Mouse (Mus musculus) heart, embryonic 10.5 days (tissue): Measurements from ENCODE around the gene Fam196b. TPM values are rescaled to one million over a fixed set of nuclear protein-coding genes. Genes with fewer than 3 reads are reported as not detected.

Experiments used
- DNase-seq: peaks from one replicate; pipeline ENCODE4 v3.0.0-alpha.2; 2017; ENCODE audit warnings: low spot score
- H3K27ac ChIP-seq: fragments of 300-500 bp; sonication (generic); 2 replicates; pipeline ENCODE4 v1.5.1; 2016; ENCODE audit warnings: mild to moderate bottlenecking
- H3K27me3 ChIP-seq: fragments of 300-500 bp; sonication (generic); 2 replicates; pipeline ENCODE4 v1.6.1; 2016; ENCODE audit warnings: mild to moderate bottlenecking; ENCODE audit not compliant: poor library complexity, insufficient read depth, severe bottlenecking
- H3K36me3 ChIP-seq: fragments of 300-500 bp; sonication (generic); 2 replicates; pipeline ENCODE4 v1.6.1; 2016; ENCODE audit warnings: mild to moderate bottlenecking, moderate library complexity
- H3K4me1 ChIP-seq: fragments of 300-500 bp; sonication (generic); 2 replicates; pipeline ENCODE4 v1.6.1; 2016; ENCODE audit warnings: mild to moderate bottlenecking
- H3K4me3 ChIP-seq: fragments of 300-500 bp; sonication (generic); 2 replicates; pipeline ENCODE4 v1.5.1; 2016; ENCODE audit warnings: mild to moderate bottlenecking, moderate library complexity
- H3K9me3 ChIP-seq: fragments of 300-500 bp; sonication (generic); 2 replicates; pipeline ENCODE4 v1.6.1; 2016; ENCODE audit warnings: mild to moderate bottlenecking, moderate library complexity
- WGBS: fragments of 180-500 bp; shearing (Covaris S2); methylation state at CpG from one replicate; pipeline ENCODE4 v1.1.7; 2016; 5-methylcytosine and 5-hydroxymethylcytosine counted together
- polyA plus RNA-seq: library from polyadenylated mRNA; unstranded; fragments of >200 nt; fragmentation: Nextera tagmentation; extraction: Ambion mirVana; gene quantifications from 2 replicates; pipeline ENCODE4 v1.2.1, GENCODE M21; 2016

Gene Fam196b
- polyA plus RNA-seq, 1 experiment from 2014 or later: 0.84 TPM

DNA sequence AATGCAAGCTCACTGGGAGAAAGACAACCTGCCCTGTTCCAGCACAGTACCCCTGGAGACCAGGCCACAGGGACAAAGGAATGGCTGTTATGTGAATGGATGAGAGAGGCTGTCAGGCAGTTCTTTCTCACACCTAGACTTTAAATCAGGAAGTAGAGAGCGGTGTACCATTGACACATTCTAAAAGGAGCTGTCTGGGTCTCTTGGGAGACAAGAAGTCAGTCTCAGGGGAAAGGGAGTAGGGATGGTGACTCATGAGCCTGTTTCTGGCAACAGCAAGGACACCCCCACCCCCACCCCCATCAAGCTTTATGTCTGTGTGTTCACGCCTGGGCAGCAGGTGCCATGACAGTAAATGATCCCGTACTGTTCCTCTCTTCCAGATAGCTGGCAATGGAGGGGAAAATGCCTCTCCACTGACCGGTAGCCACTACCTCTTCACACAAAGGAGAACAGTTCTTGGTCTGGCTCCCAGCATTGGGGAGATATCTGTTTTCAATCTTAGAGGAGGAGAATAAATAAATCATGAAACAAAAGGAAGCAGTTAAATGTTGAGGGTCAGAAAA lies 29.2 kb downstream of the Fam196b start:
- H3K27me3 ChIP-seq: no peaks in the 10 kb centered on the region
- H3K9me3 ChIP-seq: no peaks in the 10 kb centered on the region
- H3K4me1 ChIP-seq: peaks cover 38% of the 10 kb centered on the region
- WGBS: 40% methylated on average over 4 of the region's 4 CpGs
- H3K4me3 ChIP-seq: no peak overlapping the region
- DNase-seq: no peak
- H3K27ac ChIP-seq: peak overlapping the region; percentile 72
- no peaks in the 10 kb centered on the region for H3K36me3 ChIP-seq

DNA sequence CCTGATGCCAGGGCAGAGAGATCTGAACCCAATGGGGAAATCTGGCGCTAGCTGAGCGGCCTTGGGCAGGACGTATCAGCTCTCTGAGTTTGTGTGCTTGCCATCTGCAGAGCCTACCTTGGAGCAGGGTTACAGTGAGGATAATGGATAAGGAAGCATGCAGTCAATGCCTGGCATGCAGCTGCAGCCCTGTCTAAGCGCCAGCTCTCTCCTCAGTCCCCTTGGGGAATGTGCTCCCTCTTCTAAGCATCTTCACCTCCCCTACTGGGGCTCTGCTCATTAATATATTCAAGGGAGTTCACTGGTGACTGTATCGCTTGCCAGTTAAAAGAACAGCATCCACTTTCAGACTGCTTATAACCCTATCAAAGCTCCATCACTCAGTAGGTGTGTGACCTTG lies 29.7 kb downstream of the Fam196b start:
- no peaks in the 10 kb centered on the region for H3K36me3 ChIP-seq
- H3K4me3 ChIP-seq: no peak overlapping the region
- H3K27ac ChIP-seq: peak overlapping the region; percentile 72
- H3K4me1 ChIP-seq: peaks cover 36% of the 10 kb centered on the region
- no peaks in the 10 kb centered on the region for H3K9me3 ChIP-seq
- no peak for DNase-seq
- WGBS: 56% methylated on average over 5 of the region's 5 CpGs
- no peaks in the 10 kb centered on the region for H3K27me3 ChIP-seq

DNA sequence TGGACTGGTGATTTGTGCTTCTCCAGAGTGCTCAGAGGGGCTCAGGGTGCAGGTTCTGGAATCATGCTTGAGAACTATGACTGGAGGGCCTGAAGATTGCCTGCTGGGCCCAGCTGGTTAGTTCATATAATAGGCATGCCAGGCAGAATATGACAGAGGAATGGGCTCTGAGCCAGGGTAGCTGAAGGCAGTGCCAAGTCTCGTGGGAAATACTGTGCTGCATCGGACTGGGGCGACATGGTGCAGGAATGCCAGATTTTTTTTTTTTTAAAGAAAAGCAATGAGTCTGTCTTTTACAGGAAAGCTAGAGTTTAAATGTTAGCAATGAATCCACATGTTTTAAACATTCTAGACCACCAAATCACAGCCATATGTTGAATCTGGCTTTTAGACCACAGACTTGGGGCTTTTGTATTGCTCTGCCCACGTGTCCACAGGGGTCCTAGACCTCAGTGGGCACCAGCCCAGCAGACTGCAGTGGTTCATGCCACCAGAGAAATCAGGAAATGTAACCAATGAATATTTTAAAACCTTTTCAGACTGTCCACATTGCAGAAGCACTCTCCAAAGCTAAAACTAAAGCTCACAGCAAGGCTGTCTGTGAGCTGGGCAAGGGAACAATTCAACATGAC lies 33.8 kb downstream of the Fam196b start:
- Histone ChIP-seq H3K9me3 (no peaks in the 10 kb centered on the region), H3K4me3 (no peak overlapping the region), H3K27me3 (no peaks in the 10 kb centered on the region), H3K36me3 (no peaks in the 10 kb centered on the region), H3K27ac (no peak overlapping the region), H3K4me1 (peaks cover 14% of the 10 kb centered on the region)
- WGBS: 76% methylated on average over 4 of the region's 4 CpGs
- no peak for DNase-seq

DNA sequence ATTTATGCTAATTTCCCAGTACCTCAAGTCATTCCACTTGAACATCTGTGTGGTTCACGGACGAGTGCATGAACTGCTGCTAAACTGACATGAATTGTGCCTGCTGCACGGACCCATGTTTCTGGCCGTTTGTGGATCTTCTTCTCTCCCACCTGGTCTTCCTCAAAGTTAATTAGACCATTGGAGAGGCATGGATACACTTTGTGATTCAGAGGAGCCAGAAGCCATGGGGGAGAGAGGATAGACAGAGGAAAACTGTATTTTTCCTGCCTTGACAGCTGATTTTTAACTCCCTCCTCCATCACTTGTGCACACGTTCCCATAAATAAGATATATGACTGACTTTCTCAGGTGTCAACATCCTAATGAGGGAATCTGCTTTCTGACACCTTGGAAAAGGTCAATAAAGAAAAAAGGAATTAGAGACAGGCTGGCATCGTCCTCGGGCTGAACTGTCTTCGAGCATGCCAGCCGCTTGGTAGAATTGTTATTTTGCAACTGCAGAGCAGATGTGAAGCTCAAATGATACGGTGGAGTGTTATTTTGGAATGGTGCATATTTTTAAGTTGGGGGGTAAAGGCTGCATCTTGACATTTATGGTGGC lies 34.9 kb downstream of the Fam196b start:
- Histone ChIP-seq H3K27me3 (no peaks in the 10 kb centered on the region), H3K4me1 (peaks cover 4% of the 10 kb centered on the region; the same call in 1 of the 2 replicates), H3K4me3 (no peak overlapping the region), H3K27ac (no peak overlapping the region), H3K9me3 (no peaks in the 10 kb centered on the region), H3K36me3 (no peaks in the 10 kb centered on the region)
- WGBS: 85% methylated on average over 10 of the region's 10 CpGs
- no peak for DNase-seq

DNA sequence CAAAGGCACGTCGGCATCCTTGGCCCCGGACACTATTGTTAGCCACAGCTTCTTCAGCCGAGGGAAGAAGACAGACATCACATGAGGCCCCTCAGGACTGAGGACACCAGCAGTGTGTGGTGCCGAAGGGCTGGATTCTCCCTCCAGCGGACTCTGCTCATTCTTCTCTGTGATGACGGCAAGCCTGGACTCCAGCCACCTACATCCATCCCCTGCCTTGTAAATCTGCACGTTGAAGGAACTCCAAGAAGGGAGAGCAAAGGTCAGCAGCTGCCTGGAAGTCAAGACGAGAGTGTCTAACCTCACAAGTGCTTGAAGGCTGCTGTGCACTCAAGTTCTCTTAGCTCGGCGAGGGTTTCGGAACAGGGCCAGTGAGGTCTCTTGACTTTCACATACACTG lies 40.8 kb downstream of the Fam196b start:
- H3K36me3 ChIP-seq: no peaks in the 10 kb centered on the region
- no peak overlapping the region for H3K4me3 ChIP-seq
- no peak for DNase-seq
- H3K4me1 ChIP-seq: peaks cover 13% of the 10 kb centered on the region; the same call in 1 of the 2 replicates
- H3K9me3 ChIP-seq: no peaks in the 10 kb centered on the region
- H3K27me3 ChIP-seq: no peaks in the 10 kb centered on the region
- no peak overlapping the region; the same call in 1 of the 2 replicates for H3K27ac ChIP-seq
- WGBS: 67% methylated on average over 12 of the region's 12 CpGs

DNA sequence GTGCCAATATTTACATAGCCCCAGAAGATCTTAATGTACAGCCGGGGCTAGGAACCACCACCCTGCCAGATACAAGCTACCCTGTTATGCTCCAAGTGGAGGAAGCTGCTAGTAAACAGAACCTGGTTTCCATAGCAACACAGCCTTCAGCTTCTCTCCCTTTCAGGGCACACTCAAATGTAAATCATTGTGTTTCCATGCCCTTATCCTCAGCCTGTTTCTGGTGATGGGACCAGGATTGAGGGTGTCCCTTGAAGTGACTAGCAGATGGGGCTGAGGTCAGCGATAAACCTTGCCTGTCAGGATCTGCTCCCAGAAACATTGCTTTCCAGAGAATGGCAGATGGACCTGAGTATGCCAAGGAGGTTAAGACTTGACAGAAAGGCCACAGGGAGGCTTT lies 41.5 kb downstream of the Fam196b start:
- H3K4me3 ChIP-seq: no peak overlapping the region

DNA sequence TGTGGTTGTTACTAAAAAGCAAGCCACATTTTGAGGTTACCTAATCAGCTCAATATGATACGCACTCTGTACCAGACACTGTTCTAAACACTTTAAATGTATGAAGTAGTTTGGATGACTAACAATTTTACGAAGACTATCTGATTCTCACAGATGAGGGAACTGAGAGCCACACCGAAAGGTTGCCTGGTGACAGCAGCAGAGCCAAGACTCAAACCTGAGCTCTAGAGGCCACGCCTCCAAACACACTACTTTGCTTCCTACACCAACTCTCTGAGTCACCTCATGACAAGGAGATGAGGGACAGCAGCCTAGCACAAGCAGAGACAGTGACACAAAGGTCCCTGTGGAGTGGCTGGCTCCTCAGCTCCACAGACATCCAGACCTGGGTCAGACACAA lies 57.6 kb downstream of the Fam196b start:
- Histone ChIP-seq H3K4me1 (peaks cover 5% of the 10 kb centered on the region; the same call in 1 of the 2 replicates), H3K9me3 (no peaks in the 10 kb centered on the region), H3K36me3 (no peaks in the 10 kb centered on the region), H3K27ac (no peak overlapping the region), H3K27me3 (no peaks in the 10 kb centered on the region), H3K4me3 (no peak overlapping the region)
- WGBS: 70% methylated on average over 4 of the region's 4 CpGs
- DNase-seq: no peak

More for the DNA sequence above, 41.5 kb downstream of the Fam196b start:
- DNase-seq: no peak
- Histone ChIP-seq H3K27ac (no peak overlapping the region), H3K27me3 (no peaks in the 10 kb centered on the region), H3K4me1 (peaks cover 13% of the 10 kb centered on the region; the same call in 1 of the 2 replicates), H3K9me3 (no peaks in the 10 kb centered on the region), H3K36me3 (no peaks in the 10 kb centered on the region)
- WGBS: 54% methylated on average over 2 of the region's 2 CpGs

DNA sequence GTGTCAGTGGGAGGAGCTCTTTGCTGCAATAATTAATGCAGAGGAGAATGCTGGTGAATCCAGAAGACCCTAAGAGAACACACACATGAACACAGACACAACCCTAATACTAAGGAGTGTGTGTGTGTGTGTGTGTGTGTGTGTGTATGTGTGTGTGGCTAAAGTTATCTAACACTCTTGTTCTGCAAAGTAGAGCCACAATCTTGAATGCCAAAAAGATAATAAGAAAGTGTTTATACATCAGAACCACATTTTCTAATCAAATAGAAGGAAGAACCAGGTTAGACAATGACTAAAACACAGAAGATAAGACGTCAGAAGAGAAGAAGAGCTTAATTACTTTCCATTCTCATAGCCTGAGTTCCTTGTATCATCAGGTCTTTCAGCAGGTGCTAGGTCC lies 60.9 kb downstream of the Fam196b start:
- WGBS: 61% methylated on average over 1 of the region's 1 CpGs
- peaks cover 5% of the 10 kb centered on the region; the same call in 1 of the 2 replicates for H3K4me1 ChIP-seq
- H3K36me3 ChIP-seq: no peaks in the 10 kb centered on the region
- DNase-seq: no peak
- H3K9me3 ChIP-seq: no peaks in the 10 kb centered on the region
- H3K27me3 ChIP-seq: no peaks in the 10 kb centered on the region
- H3K4me3 ChIP-seq: no peak overlapping the region
- no peak overlapping the region for H3K27ac ChIP-seq

DNA sequence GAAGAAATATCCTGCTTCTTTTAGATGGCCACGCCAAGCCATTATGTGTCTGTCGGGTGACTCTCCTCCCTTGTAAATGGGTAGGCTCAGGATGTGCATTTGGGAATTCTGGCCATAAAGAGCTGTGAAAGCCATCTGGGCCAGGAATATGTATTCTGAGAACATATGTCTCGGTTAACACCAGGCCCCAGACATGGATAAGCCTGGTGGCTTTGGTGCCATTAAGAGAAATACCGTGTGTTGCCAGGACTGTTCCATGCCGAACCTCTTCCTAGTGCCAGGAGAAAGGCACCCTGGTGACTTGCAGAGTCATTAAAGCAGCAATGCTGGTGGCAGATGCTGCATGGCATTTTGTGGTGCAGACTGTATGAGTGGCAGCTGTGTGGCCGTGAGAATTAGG lies 63.0 kb downstream of the Fam196b start:
- DNase-seq: no peak
- Histone ChIP-seq H3K9me3 (no peaks in the 10 kb centered on the region), H3K4me3 (no peak overlapping the region), H3K4me1 (peaks cover under 1% of the 10 kb centered on the region; the same call in 1 of the 2 replicates), H3K36me3 (no peaks in the 10 kb centered on the region), H3K27me3 (no peaks in the 10 kb centered on the region), H3K27ac (no peak overlapping the region)
- 85% methylated on average over 6 of the region's 6 CpGs for WGBS

DNA sequence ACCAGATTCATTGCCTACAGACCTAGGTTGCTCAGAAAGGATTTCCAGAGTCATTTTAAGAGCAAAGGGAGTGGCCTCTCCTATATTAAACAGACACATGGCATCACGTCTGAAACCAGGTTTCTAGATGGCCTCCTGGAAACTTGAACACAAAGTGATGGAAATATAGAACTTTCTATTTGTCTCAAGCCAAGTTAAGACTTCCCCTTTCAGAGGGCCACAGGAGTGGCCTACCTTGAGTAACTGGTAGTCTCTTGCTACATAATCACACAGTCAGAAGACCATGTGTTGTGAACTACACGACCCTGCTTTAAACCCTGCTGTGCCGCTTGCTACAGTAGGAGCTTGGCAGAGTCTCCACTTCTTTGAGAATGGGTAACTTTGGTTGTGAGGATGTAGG lies 68.9 kb downstream of the Fam196b start:
- Histone ChIP-seq H3K9me3 (no peaks in the 10 kb centered on the region), H3K27me3 (no peaks in the 10 kb centered on the region), H3K36me3 (no peaks in the 10 kb centered on the region), H3K4me3 (no peak overlapping the region), H3K4me1 (no peaks in the 10 kb centered on the region), H3K27ac (no peak overlapping the region)
- no peak for DNase-seq
- 80% methylated on average over 3 of the region's 3 CpGs for WGBS

DNA sequence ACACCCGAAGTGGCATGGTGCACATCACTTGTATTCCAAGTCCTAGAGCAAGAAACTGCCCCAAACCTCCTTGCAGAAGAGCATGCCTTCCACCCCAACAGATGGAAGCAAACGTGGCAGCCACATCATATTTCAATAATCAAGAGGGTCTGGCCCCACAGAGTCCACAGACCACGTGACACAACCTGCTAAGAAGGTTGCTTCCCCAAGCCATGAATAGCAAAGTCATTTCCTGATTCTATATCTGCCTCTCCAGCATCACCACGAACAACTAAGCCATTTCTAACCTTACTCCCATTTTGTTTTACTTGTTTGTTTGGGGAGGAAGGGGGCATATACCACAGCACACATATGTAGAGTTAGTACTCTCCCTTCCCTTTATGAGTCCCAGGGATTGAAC lies 69.6 kb downstream of the Fam196b start:
- H3K4me1 ChIP-seq: peaks cover under 1% of the 10 kb centered on the region; the same call in 1 of the 2 replicates
- H3K9me3 ChIP-seq: no peaks in the 10 kb centered on the region
- H3K27ac ChIP-seq: no peak overlapping the region
- DNase-seq: no peak
- WGBS: 71% methylated on average over 4 of the region's 4 CpGs
- H3K27me3 ChIP-seq: no peaks in the 10 kb centered on the region
- no peaks in the 10 kb centered on the region for H3K36me3 ChIP-seq
- no peak overlapping the region for H3K4me3 ChIP-seq

DNA sequence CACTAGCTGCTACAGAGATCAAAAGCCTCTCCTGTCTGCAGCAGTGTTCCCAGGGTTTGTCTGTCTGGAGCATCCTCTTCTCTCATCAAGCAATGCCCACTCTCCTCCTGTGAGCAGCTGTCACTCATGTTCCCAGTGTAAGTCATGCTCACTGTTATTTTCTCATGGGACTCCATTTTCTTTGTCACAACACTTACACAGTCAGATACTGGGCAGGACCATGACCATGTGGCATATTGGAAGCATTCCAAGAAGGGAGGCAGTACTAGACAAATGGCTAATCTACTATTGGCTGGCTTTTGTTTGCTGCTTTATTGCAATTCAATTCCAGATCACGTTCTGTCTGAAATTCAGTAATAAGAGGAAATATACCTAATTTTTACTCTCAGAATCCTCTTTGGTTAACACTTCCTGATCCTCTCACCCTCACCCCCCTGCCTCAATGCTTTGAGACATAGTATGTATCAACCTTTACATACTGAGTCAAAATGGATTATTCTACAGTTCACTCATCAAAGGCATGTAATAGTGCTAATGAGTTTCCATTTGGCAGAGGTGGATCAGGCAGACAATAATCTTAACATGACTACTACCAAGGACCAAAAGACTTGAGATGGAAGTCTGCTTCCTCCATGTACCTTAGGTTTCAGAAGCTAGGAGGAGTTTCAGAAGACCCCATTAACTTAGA lies 70.5 kb downstream of the Fam196b start:
- no peak for DNase-seq
- WGBS: 74% methylated on average over 1 of the region's 1 CpGs
- no peak overlapping the region for H3K4me3 ChIP-seq
- no peaks in the 10 kb centered on the region for H3K9me3 ChIP-seq
- no peaks in the 10 kb centered on the region for H3K36me3 ChIP-seq
- H3K27me3 ChIP-seq: no peaks in the 10 kb centered on the region
- peaks cover 9% of the 10 kb centered on the region for H3K4me1 ChIP-seq
- no peak overlapping the region for H3K27ac ChIP-seq
